Mouse (Mus musculus) lung, postnatal 14 days (tissue): ENCODE measurements around the gene Pde1b.
A peak's percentile ranks its signal among the peaks of the same experiment; 100 is the strongest.

Experiments
- DNase-seq: peaks from one replicate; pipeline ENCODE4 v3.0.0; 2021

Pde1b gene

GRCm38 (mm10) chr15:103509317-103509716, 6.5 kb downstream of the Pde1b start:
- DNase-seq: no peak

DNA sequence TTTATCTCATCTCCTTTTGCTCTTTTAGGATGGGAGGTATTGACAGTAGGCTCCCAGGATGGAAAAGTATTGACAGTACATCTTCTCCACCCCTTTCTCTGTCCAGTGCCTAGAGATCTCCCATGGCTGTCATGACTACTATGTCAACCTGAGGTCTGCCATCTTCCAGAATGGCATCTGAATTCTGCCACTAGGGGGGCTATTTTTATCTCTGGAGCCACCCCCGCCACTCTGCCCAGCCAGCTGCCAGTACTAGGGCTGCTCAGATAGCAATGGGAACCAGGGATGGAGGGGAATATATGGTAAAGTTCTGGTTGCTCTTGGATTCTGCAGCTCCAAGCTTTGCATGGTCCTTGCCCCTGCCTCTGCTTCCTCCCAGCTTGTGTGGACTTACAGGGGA, 8.8 kb downstream of the Pde1b start:
- no peak for DNase-seq

DNA sequence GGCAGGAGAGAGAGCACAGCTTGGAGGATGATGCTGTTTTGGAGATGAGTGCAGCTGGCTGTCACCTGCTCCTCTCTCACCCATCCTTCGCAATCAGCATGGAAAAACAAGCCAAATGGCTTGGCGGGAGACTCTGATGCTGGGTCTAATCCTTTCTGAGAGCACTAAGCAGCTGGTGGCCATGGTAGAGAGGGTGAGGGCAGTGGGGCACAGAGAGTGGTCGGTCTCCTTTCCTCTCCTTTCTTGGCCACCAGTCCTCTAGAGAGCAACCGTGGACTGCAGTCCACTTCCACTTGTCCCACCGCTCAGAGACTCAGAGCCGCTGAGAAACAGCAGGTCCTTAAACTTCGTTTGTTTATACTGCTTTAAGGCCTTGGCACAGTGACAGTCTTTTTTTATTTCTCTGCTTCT, 10.8 kb downstream of the Pde1b start:
- DNase-seq: no peak

- peak; percentile 65 for DNase-seq
Observed at GRCm38 (mm10) chr15:103514119-103514518, 11.3 kb downstream of the Pde1b start.

DNA sequence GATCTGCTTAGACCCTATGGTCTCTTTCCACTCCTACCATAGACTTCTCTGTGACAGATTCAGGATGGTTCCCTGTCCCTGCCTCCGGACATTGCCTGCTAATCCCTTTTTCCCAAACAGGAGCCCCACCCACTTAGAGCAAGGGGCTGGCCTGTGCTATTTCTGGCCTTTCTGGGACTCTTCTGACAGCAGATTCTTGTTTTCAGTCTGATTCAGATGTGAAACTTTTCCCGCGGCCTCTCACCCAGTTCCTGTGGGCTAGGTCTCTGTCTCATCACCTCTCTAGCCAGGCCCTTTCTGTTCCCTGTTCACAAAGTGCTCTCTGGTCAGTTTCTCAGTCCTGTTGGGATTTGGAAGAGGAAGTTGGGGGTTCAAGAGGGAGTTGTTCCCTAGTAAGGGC, 12.1 kb downstream of the Pde1b start:
- DNase-seq: no peak

DNA sequence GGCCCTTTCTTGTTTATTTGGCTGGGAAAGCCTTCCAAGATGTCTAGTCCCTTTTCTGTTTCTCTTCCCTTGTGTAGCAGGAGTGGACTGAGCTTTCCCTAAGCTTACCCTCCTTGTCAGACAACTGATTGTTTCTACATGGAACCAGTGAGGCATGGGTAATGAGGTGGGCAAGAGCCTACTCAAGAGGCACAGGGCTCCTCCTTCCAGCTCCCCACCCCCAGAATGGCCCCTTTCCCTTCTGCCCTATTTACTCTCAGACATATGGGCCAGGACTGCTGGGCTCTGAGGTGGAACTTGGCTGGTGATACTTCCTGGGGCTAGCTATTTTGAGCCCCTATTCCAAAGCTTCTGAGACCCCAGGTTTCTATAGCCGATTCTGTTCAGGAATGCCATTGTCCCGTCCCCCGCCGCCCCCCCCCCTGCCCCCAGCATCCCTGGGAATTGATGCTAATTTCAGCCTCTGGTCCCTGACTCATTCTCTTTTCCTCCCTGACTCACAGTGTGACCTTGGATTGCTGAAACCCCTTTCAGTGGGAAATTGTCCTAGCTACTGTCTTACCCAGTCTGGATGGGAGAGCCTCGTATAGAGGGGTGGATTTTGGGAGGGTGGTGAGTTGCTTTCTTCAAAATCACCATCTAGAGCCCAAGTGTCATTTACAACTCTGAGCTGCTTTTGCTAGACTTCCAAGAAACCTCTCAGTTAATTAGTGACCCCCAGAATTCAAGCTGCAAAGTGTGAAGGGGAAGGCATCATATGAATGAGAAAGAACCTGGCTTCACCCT, 16.0 kb downstream of the Pde1b start:
- DNase-seq: no peak

GRCm38 (mm10) chr15:103519386-103520378, 16.8 kb downstream of the Pde1b start:
- DNase-seq: no peak

DNA sequence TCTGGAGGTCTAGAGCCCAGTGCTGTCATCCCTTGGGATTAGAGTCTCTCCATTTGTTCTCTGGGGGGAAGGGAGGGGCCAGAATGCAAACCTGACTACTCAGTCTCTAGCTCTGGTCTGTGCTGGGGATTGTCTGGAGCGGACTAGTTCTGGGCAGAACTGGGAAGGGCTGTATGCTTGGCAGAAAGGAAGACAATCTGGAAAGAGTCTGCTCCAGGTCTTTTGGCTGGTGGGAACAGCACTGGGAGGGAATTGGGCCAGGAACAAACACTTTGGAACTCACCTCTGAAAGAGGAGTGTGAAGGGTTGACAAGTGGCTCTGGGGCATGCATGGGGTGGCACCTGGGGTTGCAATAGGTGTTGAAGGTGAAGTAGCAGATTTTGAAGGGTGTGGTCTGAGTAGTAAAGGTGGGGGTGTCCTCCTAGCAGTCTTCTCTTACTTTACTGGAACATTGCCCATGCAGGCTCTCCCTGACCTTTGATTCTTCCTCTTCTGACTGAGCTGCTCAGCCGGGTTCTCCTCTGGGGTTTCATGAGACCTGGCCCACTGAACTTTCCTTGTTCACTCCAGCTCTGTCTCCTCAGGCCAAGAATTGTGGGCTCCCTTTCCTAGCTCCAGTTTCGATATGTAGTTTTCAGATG, 19.7 kb downstream of the Pde1b start:
- DNase-seq: no peak

DNA sequence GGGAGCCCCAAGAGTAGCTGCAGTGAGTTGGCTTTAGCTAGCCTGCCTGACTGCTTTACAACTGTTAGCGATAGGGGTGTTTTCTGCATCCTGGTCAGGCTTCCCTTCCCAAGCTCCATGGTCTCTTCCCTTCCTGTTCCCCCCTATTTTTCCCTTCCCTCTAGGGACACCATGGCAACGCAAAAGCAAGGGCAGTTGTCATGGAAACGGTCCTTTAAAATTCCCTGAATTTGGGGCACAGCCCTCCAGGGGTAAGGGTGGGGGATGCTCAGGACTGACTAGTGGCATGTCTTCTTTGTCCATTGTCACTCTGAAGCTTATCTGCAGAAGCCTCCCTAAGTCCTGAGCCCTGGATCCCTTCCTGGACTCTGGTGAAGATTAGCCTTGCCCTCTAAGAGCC, 20.3 kb downstream of the Pde1b start:
- no peak for DNase-seq

DNA sequence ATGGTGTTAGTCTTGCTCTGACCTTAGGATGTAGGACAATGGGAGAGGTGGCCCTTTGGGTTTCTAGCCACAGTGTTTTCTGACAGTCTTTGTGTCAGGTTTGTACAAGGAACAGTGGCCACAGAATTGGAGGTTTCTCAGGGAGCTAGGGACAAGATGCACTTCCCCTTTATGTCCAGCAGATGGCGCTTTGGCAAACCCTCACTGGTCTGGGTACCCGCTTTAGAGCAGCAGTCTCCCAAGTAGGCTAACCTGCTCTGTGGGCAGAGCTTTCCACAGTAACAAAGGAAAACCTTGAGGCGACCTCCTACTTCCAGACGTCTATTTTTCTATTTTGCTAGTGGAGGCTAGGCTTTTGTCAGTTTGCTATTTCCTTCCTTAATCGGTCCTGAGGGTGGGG, 27.5 kb downstream of the Pde1b start:
- peak; percentile 51 for DNase-seq

GRCm38 (mm10) chr15:103534054-103534620, 31.3 kb downstream of the Pde1b start:
- DNase-seq: no peak

- no peak for DNase-seq
Observed at GRCm38 (mm10) chr15:103535030-103535429, 32.2 kb downstream of the Pde1b start.

DNA sequence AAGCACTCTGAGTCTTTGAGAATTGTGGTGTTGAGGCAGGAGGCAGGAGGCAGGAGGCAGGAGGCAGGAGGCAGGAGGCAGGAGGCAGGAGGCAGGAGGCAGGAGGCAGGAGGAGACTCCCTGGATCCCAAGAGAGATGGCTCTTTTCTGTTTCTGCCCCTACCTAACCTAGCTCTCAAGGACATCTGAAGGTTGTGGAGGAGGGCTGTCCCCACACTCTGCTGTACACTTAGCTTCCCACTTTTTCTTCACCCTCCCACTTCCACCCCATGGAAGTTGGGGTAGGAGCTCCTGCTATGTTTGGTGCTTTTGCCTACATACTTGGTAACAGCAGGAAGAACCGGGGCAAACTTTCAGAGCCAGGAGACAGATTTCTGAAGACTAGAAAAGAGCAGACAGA, 33.0 kb downstream of the Pde1b start:
- no peak for DNase-seq

DNA sequence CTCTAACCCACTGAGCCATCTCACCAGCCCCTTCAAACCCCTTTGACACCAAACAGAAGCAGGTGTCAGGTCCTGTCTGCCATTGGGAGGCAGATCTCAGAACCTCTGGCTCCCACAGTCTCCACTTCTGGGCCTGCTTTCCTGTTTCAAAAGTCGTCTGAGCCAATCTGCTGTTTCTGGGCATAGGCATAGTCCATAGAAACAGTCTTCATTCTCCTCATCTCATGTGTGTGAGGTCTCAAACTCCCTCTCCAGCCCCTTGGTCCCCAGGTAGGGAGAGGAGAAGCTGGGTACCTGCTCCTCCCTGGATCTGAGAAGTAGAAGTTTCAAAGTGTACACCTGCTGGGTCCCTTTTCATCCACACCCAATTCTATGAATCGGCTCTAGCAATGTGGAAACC, 33.6 kb downstream of the Pde1b start:
- no peak for DNase-seq

GRCm38 (mm10) chr15:103537011-103537821, 34.4 kb downstream of the Pde1b start:
- DNase-seq: no peak

GRCm38 (mm10) chr15:103537822-103538213, 35.0 kb downstream of the Pde1b start, which contains the start of gene Ppp1r1a:
Gene Ppp1r1a, minus strand, starts transcription at chr15:103538003.
- DNase-seq: peak; percentile 34

GRCm38 (mm10) chr15:103539259-103539658, 36.4 kb downstream of the Pde1b start:
- DNase-seq: no peak

GRCm38 (mm10) chr15:103540646-103541045, 37.8 kb downstream of the Pde1b start:
- DNase-seq: no peak

DNA sequence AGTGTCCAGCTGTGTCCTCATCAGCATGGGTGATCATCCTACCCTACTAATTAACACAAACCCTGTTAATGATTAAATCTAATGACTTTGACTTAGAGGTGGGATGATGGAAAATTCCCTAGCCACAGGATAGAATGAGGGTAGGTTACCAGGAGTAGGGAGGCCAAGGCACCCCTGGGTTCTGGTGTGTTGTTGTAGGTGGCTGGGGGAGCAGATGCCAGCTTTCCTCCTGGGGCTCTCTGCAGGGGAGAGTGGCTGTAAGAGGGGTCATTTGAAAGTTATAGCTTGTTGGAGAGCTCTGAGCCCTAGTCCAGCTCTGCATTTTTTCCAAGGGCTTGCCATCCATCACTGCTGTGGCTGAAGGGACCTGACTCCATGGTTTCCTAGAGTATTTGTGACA, 39.7 kb downstream of the Pde1b start:
- DNase-seq: no peak

DNA sequence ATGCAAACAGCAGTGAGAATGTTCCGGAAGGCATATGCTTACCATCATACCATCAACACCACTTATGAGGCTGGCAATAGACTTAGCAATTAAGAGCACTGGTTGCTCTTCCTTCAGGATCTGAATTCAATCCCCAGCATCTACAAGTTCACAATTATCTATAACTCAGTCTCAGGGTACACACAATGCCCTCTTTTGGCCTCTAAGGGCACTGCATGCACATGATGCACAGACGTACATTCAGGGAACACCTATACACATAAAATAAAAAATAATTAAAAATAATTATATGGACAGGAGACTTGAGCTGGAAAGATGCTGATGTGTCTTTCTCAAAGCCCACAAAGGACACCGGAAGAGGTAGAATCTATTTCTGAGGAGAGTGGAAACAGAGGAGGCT, 45.1 kb downstream of the Pde1b start:
- no peak for DNase-seq

DNA sequence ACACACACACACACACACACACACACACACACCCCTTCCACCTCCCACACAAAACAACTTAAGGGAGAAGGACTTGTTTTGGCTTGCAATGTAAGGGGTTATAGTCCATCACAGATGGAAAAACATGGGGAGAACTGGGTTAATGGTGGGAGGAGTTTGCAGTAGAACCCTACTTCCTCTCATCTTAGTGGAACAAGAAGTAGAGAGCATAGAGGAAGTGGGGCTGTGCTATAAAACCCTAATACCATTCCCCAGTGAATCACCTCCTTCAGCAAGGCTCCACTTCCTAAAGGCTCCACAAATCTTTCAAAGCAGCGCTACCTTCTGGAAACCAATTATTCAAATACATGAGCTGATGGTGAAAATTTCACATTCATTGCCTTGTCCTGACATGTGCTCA, 46.6 kb downstream of the Pde1b start:
- DNase-seq: no peak

DNA sequence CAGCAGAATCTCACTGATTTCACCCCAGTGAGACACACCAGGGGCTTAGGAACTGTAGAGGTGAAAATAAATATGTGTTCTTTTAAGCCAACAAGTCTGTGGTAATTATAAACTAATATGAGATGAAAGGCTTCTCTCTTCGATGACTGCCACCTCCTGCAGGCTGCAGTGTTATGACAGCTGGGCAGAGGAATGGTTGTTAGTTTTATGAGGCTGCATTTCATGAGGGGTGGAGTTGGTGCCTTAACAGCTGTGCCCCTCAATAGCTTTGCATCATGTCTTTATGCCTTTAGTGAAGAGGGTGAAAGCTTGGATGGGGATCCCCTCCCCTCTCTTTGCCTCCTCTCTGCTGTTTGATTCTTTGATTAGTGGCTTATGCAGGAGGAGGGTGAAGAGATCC, 48.2 kb downstream of the Pde1b start:
- DNase-seq: no peak
